Mouse (Mus musculus) midbrain, embryonic 15.5 days (tissue): ENCODE measurements around the gene Fam120a. TPM values are rescaled to one million over a fixed set of nuclear protein-coding genes. Genes with fewer than 3 reads are reported as not detected.

ENCODE experiments used
- ATAC-seq: fragments of 200-750 bp; cut with Nextera tagmentation; replicated peaks from 2 replicates; pipeline ENCODE4 v1.8.0; 2017; ENCODE audit warnings: moderate TSS enrichment
- H3K27ac ChIP-seq: fragments of 300-500 bp; sonication (generic); 2 replicates; pipeline ENCODE4 v1.5.1; 2015; ENCODE audit warnings: mild to moderate bottlenecking, inconsistent platforms
- H3K27me3 ChIP-seq: fragments of 300-500 bp; sonication (generic); replicated peaks from 2 replicates; pipeline ENCODE4 v1.6.1; 2015; ENCODE audit warnings: inconsistent platforms
- H3K36me3 ChIP-seq: fragments of 300-500 bp; sonication (generic); replicated peaks from 2 replicates; pipeline ENCODE4 v1.6.1; 2015; ENCODE audit warnings: inconsistent platforms
- H3K4me1 ChIP-seq: fragments of 300-500 bp; sonication (generic); 2 replicates; pipeline ENCODE4 v1.6.1; 2015; ENCODE audit warnings: inconsistent platforms
- H3K4me2 ChIP-seq: fragments of 300-500 bp; sonication (generic); 2 replicates; pipeline ENCODE4 v1.6.1; 2015; ENCODE audit warnings: inconsistent platforms, mild to moderate bottlenecking, moderate library complexity
- H3K4me3 ChIP-seq: fragments of 300-500 bp; sonication (generic); 2 replicates; pipeline ENCODE4 v1.5.1; 2015; ENCODE audit warnings: mild to moderate bottlenecking, inconsistent platforms
- H3K9ac ChIP-seq: fragments of 300-500 bp; sonication (generic); 2 replicates; pipeline ENCODE4 v1.6.1; 2015; ENCODE audit warnings: mild to moderate bottlenecking, inconsistent platforms
- H3K9me3 ChIP-seq: fragments of 300-500 bp; sonication (generic); 2 replicates; pipeline ENCODE4 v1.6.1; 2016; ENCODE audit warnings: inconsistent platforms
- WGBS: fragments of 180-500 bp; shearing (Covaris S2); methylation state at CpG from one replicate; pipeline ENCODE4 v1.1.7; 2015; ENCODE audit warnings: mixed read lengths; 5-methylcytosine and 5-hydroxymethylcytosine counted together
- polyA plus RNA-seq: library from polyadenylated mRNA; unstranded; fragments of >200 nt; fragmentation: Nextera tagmentation; extraction: Ambion mirVana; gene quantifications from 2 replicates; pipeline ENCODE4 v1.2.1, GENCODE M21; 2015

Gene Fam120a
- polyA plus RNA-seq, 1 experiment from 2014 or later = 10.7 TPM

DNA sequence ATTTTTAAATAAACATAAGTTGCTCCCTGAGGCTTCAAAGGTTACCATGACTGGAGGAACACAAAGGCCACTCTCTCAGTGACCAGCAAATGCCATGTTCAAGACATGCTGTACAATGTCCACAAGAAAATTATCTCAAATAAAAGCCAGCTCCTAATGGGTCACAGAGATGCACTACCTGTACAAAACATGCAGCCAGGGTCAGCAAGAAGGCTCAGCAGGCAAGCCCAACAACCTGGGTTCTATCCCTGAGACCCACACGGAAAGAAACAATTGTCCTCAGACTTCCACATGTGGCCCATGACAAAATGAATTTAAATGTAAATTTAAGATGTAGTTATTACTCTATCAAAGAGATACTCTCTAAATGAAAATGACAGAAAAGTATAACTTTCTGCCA, 4.7 kb downstream of the Fam120a start:
- no peak overlapping the region for H3K4me3 ChIP-seq
- H3K9me3 ChIP-seq = no peaks in the 10 kb centered on the region
- ATAC-seq = no peak
- peaks cover 32% of the 10 kb centered on the region for H3K4me1 ChIP-seq
- no peak overlapping the region for H3K9ac ChIP-seq
- no peak overlapping the region for H3K4me2 ChIP-seq
- H3K27me3 ChIP-seq = no peaks in the 10 kb centered on the region
- no peaks in the 10 kb centered on the region for H3K36me3 ChIP-seq
- WGBS = 55% methylated on average over 1 of the region's 1 CpGs
- no peak overlapping the region for H3K27ac ChIP-seq

DNA sequence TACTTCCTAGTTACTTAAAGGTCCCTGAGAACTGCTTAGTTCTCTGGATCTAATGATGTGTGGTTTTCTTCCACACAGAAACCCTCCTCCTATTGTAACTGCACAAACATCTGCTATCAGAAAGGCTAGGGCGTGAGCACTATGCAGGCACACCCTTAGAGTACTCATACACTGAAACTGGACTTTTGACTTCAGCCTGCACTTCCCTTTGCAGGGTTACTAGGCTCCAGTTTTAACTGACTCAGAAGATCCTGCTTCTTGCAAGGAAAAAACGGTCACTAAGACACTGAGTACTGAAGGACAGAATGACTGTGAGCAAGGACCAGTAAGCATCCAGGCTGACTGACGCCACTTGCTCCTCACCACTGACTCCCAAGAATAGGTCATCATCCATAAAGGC, 5.3 kb downstream of the Fam120a start:
- Histone ChIP-seq H3K4me3 (no peak overlapping the region), H3K4me2 (no peak overlapping the region), H3K27me3 (no peaks in the 10 kb centered on the region), H3K9me3 (no peaks in the 10 kb centered on the region), H3K4me1 (peaks cover 32% of the 10 kb centered on the region), H3K27ac (no peak overlapping the region), H3K36me3 (no peaks in the 10 kb centered on the region), H3K9ac (no peak overlapping the region)
- ATAC-seq = no peak
- WGBS = 75% methylated on average over 3 of the region's 3 CpGs

DNA sequence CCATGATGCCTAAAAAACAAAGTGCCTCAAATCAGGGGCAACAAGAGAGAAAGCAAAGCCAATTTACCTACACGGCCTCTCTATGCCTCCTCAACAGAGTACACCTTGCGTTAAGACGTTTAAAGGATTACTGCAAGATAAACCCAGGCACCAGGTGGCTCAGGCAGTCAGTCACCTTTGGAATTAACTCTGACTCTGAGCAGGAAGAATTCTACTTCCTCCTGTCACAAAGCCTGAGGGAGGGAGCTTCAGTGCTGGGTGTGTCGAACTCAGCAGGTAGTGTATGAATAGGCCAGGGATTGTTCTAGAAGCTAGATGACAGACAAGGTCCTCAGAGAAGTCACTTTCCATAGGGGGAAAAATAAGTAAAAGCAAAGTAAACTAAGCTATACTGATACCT, 9.2 kb downstream of the Fam120a start:
- Histone ChIP-seq H3K9me3 (no peaks in the 10 kb centered on the region), H3K4me1 (peaks cover 9% of the 10 kb centered on the region), H3K36me3 (no peaks in the 10 kb centered on the region), H3K4me3 (no peak overlapping the region), H3K4me2 (no peak overlapping the region), H3K9ac (no peak overlapping the region), H3K27me3 (no peaks in the 10 kb centered on the region), H3K27ac (no peak overlapping the region)
- 69% methylated on average over 4 of the region's 4 CpGs for WGBS
- no peak for ATAC-seq

DNA sequence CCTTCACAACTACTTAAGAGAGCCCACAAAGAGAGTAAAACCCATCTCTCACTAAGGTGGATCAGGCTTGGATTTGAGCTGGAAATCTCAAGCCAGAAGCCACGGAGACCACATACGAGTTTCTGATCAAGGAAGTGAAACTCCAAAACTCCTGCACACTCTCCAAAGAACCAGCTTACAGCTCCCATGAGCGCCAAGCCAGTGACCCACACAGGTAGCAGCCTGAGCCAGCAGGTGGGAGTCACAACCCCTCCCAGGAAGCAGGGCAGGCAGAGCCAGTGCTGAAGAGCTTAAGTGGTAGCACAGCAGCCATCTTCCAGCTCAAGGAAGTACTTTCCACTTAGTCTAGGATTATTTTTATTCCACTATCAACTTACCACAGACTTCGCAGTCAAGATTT, 13.0 kb downstream of the Fam120a start:
- ATAC-seq = no peak
- no peak overlapping the region for H3K4me3 ChIP-seq
- H3K4me2 ChIP-seq = no peak overlapping the region
- WGBS = 94% methylated on average over 4 of the region's 4 CpGs
- H3K9ac ChIP-seq = no peak overlapping the region
- H3K27ac ChIP-seq = no peak overlapping the region
- H3K27me3 ChIP-seq = no peaks in the 10 kb centered on the region
- peaks cover 10% of the 10 kb centered on the region for H3K4me1 ChIP-seq
- H3K36me3 ChIP-seq = no peaks in the 10 kb centered on the region
- no peaks in the 10 kb centered on the region for H3K9me3 ChIP-seq

DNA sequence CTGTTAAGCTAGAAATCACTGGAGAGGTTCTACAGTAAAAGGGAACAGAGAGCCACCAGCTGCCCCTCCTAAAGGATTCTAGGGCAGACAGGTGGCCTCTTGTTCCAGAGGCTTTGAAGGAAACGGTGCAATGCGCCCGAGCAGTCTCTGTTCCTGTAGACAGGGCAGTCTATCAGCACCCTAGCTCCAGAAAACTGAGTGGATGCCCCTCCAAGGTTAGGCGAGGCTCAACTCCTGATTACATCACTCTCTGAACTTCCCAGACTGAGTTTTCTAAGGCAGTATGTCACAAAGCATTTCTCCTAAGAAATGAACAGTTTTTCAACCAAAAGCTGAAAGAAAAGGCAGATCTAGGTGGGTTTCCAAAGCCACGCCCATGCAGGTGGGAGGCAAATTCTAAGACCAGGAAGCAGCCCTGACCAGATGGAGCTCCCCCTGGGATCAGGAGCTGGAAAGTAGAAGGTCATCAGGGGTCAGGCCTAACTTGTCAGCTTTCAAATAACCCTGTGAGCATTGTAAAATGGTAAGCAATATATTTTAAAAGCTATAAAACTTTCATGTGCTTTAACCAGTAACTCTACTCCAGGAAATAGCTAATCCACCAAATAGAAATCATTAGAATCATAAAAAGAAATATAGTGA, 17.1 kb downstream of the Fam120a start:
- 71% methylated on average over 5 of the region's 5 CpGs for WGBS
- ATAC-seq = no peak
- no peak overlapping the region for H3K4me2 ChIP-seq

DNA sequence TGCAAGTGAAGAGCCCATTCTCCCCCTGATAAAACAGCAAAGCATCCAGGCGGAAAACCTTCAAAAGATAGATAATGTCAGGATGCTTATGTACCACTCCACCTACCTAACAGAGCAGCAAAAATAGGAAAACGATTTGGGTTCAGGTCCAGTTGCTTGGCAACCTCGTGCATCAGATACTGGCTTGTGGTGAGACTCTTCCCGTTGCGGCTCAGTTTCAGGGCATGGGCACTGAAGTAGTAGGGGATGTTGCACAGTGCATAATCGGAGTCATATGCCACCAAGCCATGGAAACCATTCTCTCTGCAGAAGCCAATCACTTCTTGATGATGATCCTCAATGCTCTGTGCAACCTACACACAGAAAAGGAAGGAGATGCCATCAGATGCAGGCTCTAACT, 18.9 kb downstream of the Fam120a start:
- no peak overlapping the region for H3K27ac ChIP-seq
- no peak overlapping the region for H3K4me2 ChIP-seq
- no peak overlapping the region for H3K4me3 ChIP-seq
- no peaks in the 10 kb centered on the region for H3K9me3 ChIP-seq
- H3K27me3 ChIP-seq = no peaks in the 10 kb centered on the region
- H3K9ac ChIP-seq = no peak overlapping the region
- ATAC-seq = no peak
- H3K4me1 ChIP-seq = peaks cover 4% of the 10 kb centered on the region; the same call in 1 of the 2 replicates
- peaks cover 15% of the 10 kb centered on the region for H3K36me3 ChIP-seq
- 91% methylated on average over 6 of the region's 6 CpGs for WGBS

More for the DNA sequence above, 17.1 kb downstream of the Fam120a start:
- Histone ChIP-seq H3K4me3 (no peak overlapping the region), H3K9ac (no peak overlapping the region), H3K4me1 (peaks cover 4% of the 10 kb centered on the region; the same call in 1 of the 2 replicates), H3K27ac (no peak overlapping the region), H3K27me3 (no peaks in the 10 kb centered on the region), H3K36me3 (peaks cover 13% of the 10 kb centered on the region), H3K9me3 (no peaks in the 10 kb centered on the region)

DNA sequence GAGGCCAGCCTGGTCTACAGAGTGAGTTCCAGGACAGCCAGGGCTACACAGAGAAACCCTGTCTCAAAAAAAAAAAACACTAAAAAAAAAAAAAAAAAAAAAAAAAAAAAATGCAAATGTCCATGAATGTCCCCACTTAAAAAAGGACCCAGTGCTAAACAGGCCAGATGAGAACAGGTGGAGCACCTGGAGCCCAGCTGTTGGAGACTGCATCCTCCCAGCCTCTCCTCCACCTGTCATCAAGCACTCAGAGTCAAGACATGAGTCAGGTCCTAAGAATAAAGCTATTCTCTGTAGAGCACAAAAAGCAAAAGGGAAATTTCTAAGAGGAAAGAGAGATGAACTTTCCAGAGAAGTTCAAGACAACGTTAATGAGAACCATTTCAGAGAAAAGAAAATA, 23.2 kb downstream of the Fam120a start:
- no peak overlapping the region for H3K27ac ChIP-seq
- no peak overlapping the region for H3K4me3 ChIP-seq
- no peak overlapping the region for H3K9ac ChIP-seq
- H3K4me1 ChIP-seq = no peaks in the 10 kb centered on the region
- H3K9me3 ChIP-seq = no peaks in the 10 kb centered on the region
- H3K36me3 ChIP-seq = peaks cover 16% of the 10 kb centered on the region
- no peak overlapping the region for H3K4me2 ChIP-seq
- 84% methylated on average over 1 of the region's 1 CpGs for WGBS
- ATAC-seq = no peak
- no peaks in the 10 kb centered on the region for H3K27me3 ChIP-seq

DNA sequence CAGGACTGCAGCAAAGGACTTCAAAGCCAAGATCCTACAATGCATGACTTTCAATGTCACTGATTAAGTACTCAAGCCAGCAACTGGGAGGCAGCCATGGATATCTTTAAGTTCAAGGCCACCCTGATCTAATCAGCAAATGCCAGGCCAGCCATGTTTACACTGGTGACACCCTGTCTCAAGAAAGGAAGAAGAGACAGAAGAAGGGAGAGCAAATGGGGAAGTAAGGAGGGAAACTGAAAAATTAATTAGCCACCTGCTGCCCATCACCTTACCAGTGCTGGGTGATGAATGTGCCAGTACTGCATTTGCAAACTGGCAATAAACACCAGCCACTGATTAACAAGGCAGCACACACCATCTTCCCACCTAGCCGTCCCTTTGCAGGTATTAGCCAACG, 25.3 kb downstream of the Fam120a start:
- Histone ChIP-seq H3K4me1 (no peaks in the 10 kb centered on the region), H3K9ac (no peak overlapping the region), H3K27me3 (no peaks in the 10 kb centered on the region), H3K36me3 (0 out of 2 replicates have a peak, but pooled peaks cover 3% of the 10 kb centered on the region), H3K27ac (no peak overlapping the region), H3K4me2 (no peak overlapping the region), H3K4me3 (no peak overlapping the region), H3K9me3 (no peaks in the 10 kb centered on the region)
- 84% methylated on average over 2 of the region's 2 CpGs for WGBS
- ATAC-seq = no peak

DNA sequence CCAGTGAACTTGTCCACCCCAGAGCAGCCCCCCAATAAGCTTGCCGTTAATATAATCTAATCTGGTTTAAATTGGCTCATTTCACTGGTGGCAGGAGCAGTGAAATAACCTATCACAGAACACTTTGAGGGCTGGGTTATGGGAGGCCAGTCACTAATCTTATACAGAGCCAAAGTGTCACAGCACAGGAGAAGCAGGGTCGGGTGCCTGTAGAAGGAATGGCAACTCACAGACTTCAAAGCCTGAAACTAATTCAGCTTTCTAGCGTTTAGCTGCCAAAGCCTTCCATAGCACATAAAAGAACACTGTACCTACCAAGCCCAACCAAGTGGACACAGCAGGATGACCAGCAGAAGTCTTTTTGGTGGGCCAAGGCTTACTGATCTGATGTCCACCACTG, 26.0 kb downstream of the Fam120a start:
- Histone ChIP-seq H3K9ac (no peak overlapping the region), H3K27me3 (no peaks in the 10 kb centered on the region), H3K9me3 (no peaks in the 10 kb centered on the region), H3K4me2 (no peak overlapping the region), H3K4me1 (no peaks in the 10 kb centered on the region), H3K4me3 (no peak overlapping the region), H3K36me3 (0 out of 2 replicates have a peak, but pooled peaks cover 3% of the 10 kb centered on the region), H3K27ac (no peak overlapping the region)
- ATAC-seq = no peak
- WGBS = 66% methylated on average over 3 of the region's 3 CpGs

DNA sequence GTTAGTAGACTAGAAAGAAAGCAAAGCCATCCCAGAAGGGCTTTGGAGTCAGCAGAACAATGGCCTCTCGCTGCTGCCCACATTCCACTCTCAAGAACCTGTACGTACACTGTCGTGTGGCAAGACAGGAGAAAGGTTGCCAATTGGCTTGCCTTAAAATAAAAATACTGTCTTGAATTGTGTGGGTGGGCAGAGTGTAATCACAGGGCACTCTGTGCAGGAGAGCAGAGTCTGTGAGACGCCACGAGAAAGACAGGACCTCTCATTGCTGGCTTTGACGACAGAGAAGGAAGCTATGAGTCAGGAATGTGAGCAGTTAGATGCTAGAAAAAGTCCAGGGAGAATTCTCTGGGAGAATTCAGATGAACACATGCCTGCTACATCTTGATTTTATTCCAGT, 33.2 kb downstream of the Fam120a start:
- 68% methylated on average over 6 of the region's 6 CpGs for WGBS
- H3K27ac ChIP-seq = no peak overlapping the region
- no peak overlapping the region for H3K9ac ChIP-seq

DNA sequence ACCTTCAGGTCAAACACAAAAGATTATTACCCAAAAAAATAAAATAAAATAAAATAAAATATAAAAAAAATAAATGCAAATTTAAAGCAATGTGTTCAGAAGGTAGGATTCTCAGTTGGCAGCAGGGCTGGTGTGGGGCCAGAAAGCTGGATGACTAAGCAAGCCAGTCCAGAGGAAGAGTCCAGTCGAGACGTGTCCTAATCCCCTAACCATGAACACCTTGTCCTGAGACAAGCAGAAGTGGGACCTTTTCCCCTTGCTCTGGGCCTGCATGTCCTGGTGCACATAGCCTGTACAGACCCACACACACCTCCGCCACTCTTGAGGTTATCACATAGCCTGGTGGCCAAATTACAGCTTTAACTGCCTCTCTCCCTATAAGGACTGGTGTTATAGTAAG, 35.1 kb downstream of the Fam120a start:
- Histone ChIP-seq H3K36me3 (no peaks in the 10 kb centered on the region), H3K4me1 (no peaks in the 10 kb centered on the region), H3K4me2 (no peak overlapping the region), H3K9ac (no peak overlapping the region), H3K27me3 (no peaks in the 10 kb centered on the region), H3K9me3 (no peaks in the 10 kb centered on the region), H3K4me3 (no peak overlapping the region), H3K27ac (no peak overlapping the region)
- ATAC-seq = no peak
- WGBS = 86% methylated on average over 3 of the region's 3 CpGs

More for the DNA sequence above, 33.2 kb downstream of the Fam120a start:
- no peaks in the 10 kb centered on the region for H3K4me1 ChIP-seq
- no peaks in the 10 kb centered on the region for H3K36me3 ChIP-seq
- H3K9me3 ChIP-seq = no peaks in the 10 kb centered on the region
- no peak overlapping the region for H3K4me2 ChIP-seq
- no peaks in the 10 kb centered on the region for H3K27me3 ChIP-seq
- no peak overlapping the region for H3K4me3 ChIP-seq
- ATAC-seq = no peak

DNA sequence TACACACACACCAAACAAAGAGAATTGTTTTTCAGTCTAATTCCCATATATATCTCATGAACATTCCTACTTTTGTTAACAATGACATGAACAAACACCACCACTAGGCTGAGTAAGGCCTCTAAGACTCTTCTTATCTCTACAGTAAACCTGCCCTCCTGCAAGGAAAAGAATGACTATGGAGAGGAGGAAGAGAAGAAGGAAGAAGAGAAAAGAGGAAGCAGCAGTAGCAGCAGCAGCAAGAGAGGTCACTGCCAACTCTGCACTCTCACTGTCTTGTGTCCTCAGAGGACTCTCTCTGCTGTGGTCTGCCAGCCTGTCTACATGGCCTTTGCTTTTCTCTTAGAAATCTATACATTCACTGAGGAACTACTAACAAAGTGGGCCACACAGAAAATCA, 36.1 kb downstream of the Fam120a start:
- H3K27ac ChIP-seq = no peak overlapping the region
- H3K4me3 ChIP-seq = no peak overlapping the region
- ATAC-seq = no peak
- H3K27me3 ChIP-seq = no peaks in the 10 kb centered on the region
- H3K4me2 ChIP-seq = no peak overlapping the region
- no peaks in the 10 kb centered on the region for H3K9me3 ChIP-seq
- H3K9ac ChIP-seq = no peak overlapping the region
- H3K36me3 ChIP-seq = no peaks in the 10 kb centered on the region
- H3K4me1 ChIP-seq = no peaks in the 10 kb centered on the region

DNA sequence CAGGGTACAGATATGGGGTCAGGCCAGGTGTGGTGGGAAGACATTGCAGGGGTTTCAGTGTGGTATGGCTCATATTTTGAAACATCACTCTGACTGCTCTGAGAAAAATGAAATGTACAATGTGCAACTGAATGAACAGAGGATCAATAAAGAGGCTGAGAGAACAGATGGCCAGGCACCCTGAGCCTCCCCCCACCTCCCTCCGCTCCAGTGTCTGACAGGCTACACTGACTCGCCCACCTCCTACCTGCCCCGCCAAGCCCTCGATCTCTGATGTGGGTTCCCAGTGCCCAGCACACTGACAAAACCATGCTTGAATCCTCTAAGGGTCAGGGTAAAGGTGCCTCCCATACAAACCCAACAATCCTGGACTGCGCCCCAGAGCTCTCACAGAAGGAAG, 36.6 kb downstream of the Fam120a start:
- WGBS = 92% methylated on average over 5 of the region's 5 CpGs
- no peak overlapping the region for H3K4me3 ChIP-seq
- no peaks in the 10 kb centered on the region for H3K9me3 ChIP-seq
- no peak for ATAC-seq
- no peaks in the 10 kb centered on the region for H3K4me1 ChIP-seq
- no peak overlapping the region for H3K27ac ChIP-seq
- no peak overlapping the region for H3K4me2 ChIP-seq
- no peaks in the 10 kb centered on the region for H3K27me3 ChIP-seq
- H3K36me3 ChIP-seq = 0 out of 2 replicates have a peak, but pooled peaks cover 4% of the 10 kb centered on the region
- H3K9ac ChIP-seq = no peak overlapping the region
